Mouse (Mus musculus): ENCODE measurements around the gene Ttc39a. TPM values are rescaled to one million over a fixed set of nuclear protein-coding genes. Genes with fewer than 3 reads are reported as not detected.

The Ttc39a gene
- total and polyA plus RNA-seq, 3 experiments = 0.30 to 0.64 (median 0.32) TPM

DNA sequence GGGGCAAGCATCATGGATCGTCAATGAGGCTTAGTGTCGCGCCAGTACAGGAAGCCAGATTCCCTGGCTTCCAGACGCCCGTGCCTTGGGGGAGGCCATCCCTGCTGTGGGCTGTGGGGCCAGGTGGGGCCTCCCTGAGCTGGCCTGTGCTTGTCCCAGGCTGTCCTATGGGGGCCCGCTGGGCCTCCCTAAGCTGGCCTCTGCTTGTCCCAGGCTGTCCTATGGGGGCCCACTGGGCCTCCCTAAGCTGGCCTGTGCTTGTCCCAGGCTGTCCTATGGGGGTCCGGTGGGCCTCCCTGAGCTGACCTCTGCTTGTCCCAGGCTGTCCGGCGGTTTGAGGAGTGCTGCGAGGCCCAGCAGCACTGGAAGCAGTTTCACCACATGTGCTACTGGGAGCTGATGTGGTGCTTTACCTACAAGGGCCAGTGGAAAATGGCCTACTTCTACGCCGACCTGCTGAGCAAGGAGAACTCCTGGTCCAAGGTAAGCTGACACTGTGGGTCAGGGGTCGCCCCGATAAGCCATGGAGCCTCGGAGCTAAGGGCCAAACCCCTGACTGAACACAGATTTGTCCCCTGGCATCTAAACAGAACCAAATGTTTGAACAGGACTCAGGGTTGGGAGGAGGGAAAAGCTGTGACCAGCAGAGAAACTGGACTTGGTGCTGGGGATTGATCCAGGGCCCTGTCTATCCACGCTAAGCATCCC is 26.4 kb downstream of the Ttc39a start:
- H3K36me3 ChIP-seq (replicated peaks in 1 of 2; ENCODE audit: control insufficient read depth in 1 of 2, insufficient read depth in 1 of 2, low read length in 1 of 2) = no peaks in the 10 kb centered on the region
- no peak for TF ChIP-seq ELF1 (IDR thresholded peaks at IDR 0.05; ENCODE audit: low read depth, low read length)
- no peak for TF ChIP-seq JUN (IDR thresholded peaks at IDR 0.05; ENCODE audit: insufficient read depth, low read depth, low read length)
- no peak for TF ChIP-seq MYC (IDR thresholded peaks at IDR 0.05; ENCODE audit: low read depth, low read length)
- TF ChIP-seq SMC3 (IDR thresholded peaks at IDR 0.05; ENCODE audit: low read depth, low read length) = no peak
- no peak for TF ChIP-seq RCOR1 (conservative IDR thresholded peaks at IDR 0.05; ENCODE audit: low read depth, low read length)
- TF ChIP-seq SIN3A (IDR thresholded peaks at IDR 0.05; ENCODE audit: low read length) = no peak
- no peak for TF ChIP-seq ZC3H11A (IDR thresholded peaks at IDR 0.05; ENCODE audit: low read depth, low read length)
- no peak for TF ChIP-seq POLR2AphosphoS2 (IDR thresholded peaks at IDR 0.05; ENCODE audit: low read depth, low read length)
- peaks cover 8 to 32% of the 10 kb centered on the region in 2 experiments for H3K4me1 ChIP-seq (ENCODE audit: control insufficient read depth in 1 of 2, insufficient read depth in 2 of 2)
- no peak overlapping the region for H3K4me2 ChIP-seq (ENCODE audit: insufficient read depth, low read depth, poor library complexity, severe bottlenecking)
- H3K9me3 ChIP-seq (replicated peaks; ENCODE audit: low read length) = no peaks in the 10 kb centered on the region
- no peaks in the 10 kb centered on the region for H3K27me3 ChIP-seq (replicated peaks)
- no peaks in the 10 kb centered on the region for H3K79me2 ChIP-seq (replicated peaks; ENCODE audit: control insufficient read depth, extremely low read depth, insufficient read depth, poor library complexity, severe bottlenecking)
- DNase-seq (ENCODE audit: extremely low read depth) = no peak
- in situ Hi-C loops (cut with MboI; ENCODE audit: low pct_ligation_motif_present, low pct_unique_long_range_greater_than_20kb, low sequenced_read_pairs) = no loop called here
- H3K4me3 ChIP-seq (replicated peaks in 1 of 3; ENCODE audit: low read depth in 2 of 3, low read length in 2 of 3, poor library complexity in 1 of 3) = no peak overlapping the region
- H3K9ac ChIP-seq (ENCODE audit: insufficient read depth, low read depth) = no peak overlapping the region
- no peak overlapping the region for H3K27ac ChIP-seq (ENCODE audit: insufficient read depth, low read depth)
- dilution Hi-C loops (cut with MboI; ENCODE audit: extremely low pct_ligation_motif_present, extremely low pct_unique_long_range_greater_than_20kb, low sequenced_read_pairs) = no loop called here

GRCm38 (mm10) chr4:109433641-109434040 is 27.2 kb downstream of the Ttc39a start:
- H3K79me2 ChIP-seq (replicated peaks; ENCODE audit: control insufficient read depth, extremely low read depth, insufficient read depth, poor library complexity, severe bottlenecking) = no peaks in the 10 kb centered on the region
- H3K27me3 ChIP-seq (replicated peaks) = no peaks in the 10 kb centered on the region
- no peak overlapping the region for H3K4me2 ChIP-seq (ENCODE audit: insufficient read depth, low read depth, poor library complexity, severe bottlenecking)
- H3K4me3 ChIP-seq (replicated peaks in 1 of 3; ENCODE audit: low read depth in 2 of 3, low read length in 2 of 3, poor library complexity in 1 of 3) = no peak overlapping the region
- H3K4me1 ChIP-seq (ENCODE audit: control insufficient read depth in 1 of 2, insufficient read depth in 2 of 2) = peaks cover 8 to 32% of the 10 kb centered on the region in 2 experiments
- dilution Hi-C loops (cut with MboI; ENCODE audit: extremely low pct_ligation_motif_present, extremely low pct_unique_long_range_greater_than_20kb, low sequenced_read_pairs) (no loop called here), in situ Hi-C loops (cut with MboI; ENCODE audit: low pct_ligation_motif_present, low pct_unique_long_range_greater_than_20kb, low sequenced_read_pairs) (no loop called here)
- no peaks in the 10 kb centered on the region for H3K9me3 ChIP-seq (replicated peaks; ENCODE audit: low read length)
- no peak overlapping the region for H3K27ac ChIP-seq (ENCODE audit: insufficient read depth, low read depth)
- H3K36me3 ChIP-seq (replicated peaks in 1 of 2; ENCODE audit: control insufficient read depth in 1 of 2, insufficient read depth in 1 of 2, low read length in 1 of 2) = peaks cover 0 to 2% of the 10 kb centered on the region in 2 experiments
- no peak for DNase-seq (ENCODE audit: extremely low read depth)
- no peak for TF ChIP-seq ZMIZ1 (IDR thresholded peaks at IDR 0.05; ENCODE audit: low read depth, low read length)
- TF ChIP-seq MAZ (IDR thresholded peaks at IDR 0.05; ENCODE audit: low read depth, low read length) = no peak
- no peak for TF ChIP-seq NRF1 (IDR thresholded peaks at IDR 0.05; ENCODE audit: low read depth, low read length)
- TF ChIP-seq CHD2 (IDR thresholded peaks at IDR 0.05; ENCODE audit: low read length) = no peak
- no peak for TF ChIP-seq ZNF384 (IDR thresholded peaks at IDR 0.05; ENCODE audit: low read depth, low read length)
- TF ChIP-seq RCOR1 (conservative IDR thresholded peaks at IDR 0.05; ENCODE audit: low read depth, low read length) = no peak
- TF ChIP-seq HCFC1 (IDR thresholded peaks at IDR 0.05; ENCODE audit: low read depth, low read length) = no peak
- TF ChIP-seq RAD21 (IDR thresholded peaks at IDR 0.05; ENCODE audit: low read depth, low read length) = no peak
- TF ChIP-seq USF2 (conservative IDR thresholded peaks at IDR 0.05; ENCODE audit: low read depth, low read length) = no peak
- TF ChIP-seq ZKSCAN1 (IDR thresholded peaks at IDR 0.05; ENCODE audit: borderline replicate concordance, low read depth, low read length) = no peak
- TF ChIP-seq TCF12 (IDR thresholded peaks at IDR 0.05; ENCODE audit: low read depth, low read length) = no peak
- TF ChIP-seq SMC3 (IDR thresholded peaks at IDR 0.05; ENCODE audit: low read depth, low read length) = no peak
- TF ChIP-seq JUND (conservative IDR thresholded peaks at IDR 0.05; ENCODE audit: low read depth, low read length) = no peak
- no peak for TF ChIP-seq IRF4 (IDR thresholded peaks at IDR 0.05; ENCODE audit: low read depth, low read length)
- TF ChIP-seq BHLHE40 (IDR thresholded peaks at IDR 0.05; ENCODE audit: low read depth, low read length) = no peak
- no peak overlapping the region for H3K9ac ChIP-seq (ENCODE audit: insufficient read depth, low read depth)

All from CH12.LX (cell line).